Mouse (Mus musculus): Measurements from ENCODE around the gene Mecom.

- TF ChIP-seq POLR2A (IDR thresholded peaks at IDR 0.05; ENCODE audit: low read depth, low read length) (no peak), CTCF (IDR thresholded peaks at IDR 0.05; ENCODE audit: extremely low read depth, insufficient read depth, insufficient read length, insufficient replicate concordance) (no peak)
Observed at GRCm38 (mm10) chr3:30091401-30091800, 456.4 kb downstream of the Mecom start.
